Mouse (Mus musculus) intestine, postnatal 0 days (tissue): ENCODE data around the gene Tldc2. TPM values are rescaled to one million over a fixed set of nuclear protein-coding genes. Genes with fewer than 3 reads are reported as not detected.
A peak's percentile ranks its signal among the peaks of the same experiment; 100 is the strongest.

Experiments
- ATAC-seq: fragments of 200-750 bp; cut with Nextera tagmentation; 2 replicates; pipeline ENCODE4 v1.8.0; 2017; ENCODE audit warnings: mild to moderate bottlenecking, moderate TSS enrichment, moderate library complexity
- H3K27ac ChIP-seq: fragments of 300-500 bp; sonication (generic); 2 replicates; pipeline ENCODE4 v1.5.1; 2014; ENCODE audit warnings: mild to moderate bottlenecking, low read depth, low read length, moderate library complexity
- H3K27me3 ChIP-seq: fragments of 300-500 bp; sonication (generic); replicated peaks from 2 replicates; pipeline ENCODE4 v1.6.1; 2014; ENCODE audit warnings: low read length, mixed read lengths; ENCODE audit not compliant: control insufficient read depth, insufficient read depth
- H3K36me3 ChIP-seq: fragments of 300-500 bp; sonication (generic); 2 replicates; pipeline ENCODE4 v1.6.1; 2014; ENCODE audit warnings: mild to moderate bottlenecking, moderate library complexity; ENCODE audit not compliant: control insufficient read depth, insufficient read depth
- H3K4me1 ChIP-seq: fragments of 300-500 bp; sonication (generic); replicated peaks from 2 replicates; pipeline ENCODE4 v1.6.1; 2014; ENCODE audit warnings: antibody characterized with exemption, low read length, mixed read lengths; ENCODE audit not compliant: control insufficient read depth, insufficient read depth
- H3K4me2 ChIP-seq: fragments of 300-500 bp; sonication (generic); replicated peaks from 2 replicates; pipeline ENCODE4 v1.6.1; 2014; ENCODE audit warnings: low read depth, mild to moderate bottlenecking, moderate library complexity
- H3K4me3 ChIP-seq: fragments of 300-500 bp; sonication (generic); 2 replicates; pipeline ENCODE4 v1.5.1; 2014; ENCODE audit warnings: low read depth, low read length
- H3K9ac ChIP-seq: fragments of 300-500 bp; sonication (generic); 2 replicates; pipeline ENCODE4 v1.6.1; 2014; ENCODE audit warnings: mild to moderate bottlenecking, low read depth, low read length
- H3K9me3 ChIP-seq: fragments of 300-500 bp; sonication (generic); 2 replicates; pipeline ENCODE4 v1.6.1; 2016; ENCODE audit warnings: mixed run types; ENCODE audit not compliant: control insufficient read depth
- CTCF ChIP-seq: sonication (generic); IDR thresholded peaks from 2 replicates; pipeline ENCODE4 v1.5.1; 2016; ENCODE audit warnings: low read depth, mild to moderate bottlenecking, control low read depth, antibody characterized with exemption, moderate library complexity
- WGBS: fragments of 180-500 bp; shearing (Covaris S2); extraction: QIAGEN DNeasy Blood & Tissue Kit; methylation state at CpG from one replicate; pipeline ENCODE4 v1.1.7; 2014; 5-methylcytosine and 5-hydroxymethylcytosine counted together
- polyA plus RNA-seq: library from polyadenylated mRNA; unstranded; fragments of >200 nt; fragmentation: Nextera tagmentation; extraction: Ambion mirVana; gene quantifications from 2 replicates; pipeline ENCODE4 v1.2.1, GENCODE M21; 2015

Tldc2 gene
- polyA plus RNA-seq, 1 experiment from 2014 or later, result not detected

GRCm38 (mm10) chr2:157078059-157078792 is 8.6 kb upstream of the Tldc2 start:
- peak overlapping the region; percentile 55 for H3K4me3 ChIP-seq
- peak overlapping the region; percentile 78 for H3K27ac ChIP-seq
- peak overlapping the region; percentile 82 for H3K9ac ChIP-seq
- under 1% methylated on average over 78 of the region's 79 CpGs for WGBS
- no peak for TF ChIP-seq CTCF
- peak overlapping the region; percentile 91 for H3K4me2 ChIP-seq
- peaks cover 7% of the 10 kb centered on the region for H3K4me1 ChIP-seq
- peaks cover 19% of the 10 kb centered on the region for H3K27me3 ChIP-seq
- peak; percentile 28 for ATAC-seq
- H3K9me3 ChIP-seq, result no peaks in the 10 kb centered on the region
- H3K36me3 ChIP-seq, result 0 out of 2 replicates have a peak, but pooled peaks cover 8% of the 10 kb centered on the region

GRCm38 (mm10) chr2:157078793-157079700 is 7.8 kb upstream of the Tldc2 start, which contains the start of gene Soga1:
Gene Soga1 (minus strand): TSS chr2:157079254.
- H3K9me3 ChIP-seq, result no peaks in the 10 kb centered on the region
- peak; percentile 60 for TF ChIP-seq CTCF
- peak within 1 kb of the TSS; percentile 91 for H3K4me2 ChIP-seq
- under 1% methylated on average over 108 of the region's 136 CpGs for WGBS
- peak within 1 kb of the TSS; percentile 55 for H3K4me3 ChIP-seq
- H3K27ac ChIP-seq, result peak within 1 kb of the TSS; percentile 78
- 0 out of 2 replicates have a peak, but pooled peaks cover 3% of the 10 kb centered on the region for H3K36me3 ChIP-seq
- peak within 1 kb of the TSS; percentile 82 for H3K9ac ChIP-seq
- H3K27me3 ChIP-seq, result peaks cover 19% of the 10 kb centered on the region
- ATAC-seq, result peak; percentile 55
- H3K4me1 ChIP-seq, result peaks cover 5% of the 10 kb centered on the region

- WGBS, result 12% methylated on average over 16 of the region's 16 CpGs
- peak; percentile 6; the same call in 1 of the 2 replicates for ATAC-seq
- Histone ChIP-seq H3K4me3 (peak overlapping the region; percentile 55), H3K4me1 (no peaks in the 10 kb centered on the region), H3K4me2 (peak overlapping the region; percentile 91), H3K27me3 (peaks cover 19% of the 10 kb centered on the region), H3K27ac (peak overlapping the region; percentile 78; the same call in 1 of the 2 replicates), H3K9me3 (no peaks in the 10 kb centered on the region), H3K36me3 (no peaks in the 10 kb centered on the region), H3K9ac (peak overlapping the region; percentile 82; the same call in 1 of the 2 replicates)
- no peak for TF ChIP-seq CTCF
Measured at GRCm38 (mm10) chr2:157079701-157080180, 7.1 kb upstream of the Tldc2 start.

- Histone ChIP-seq H3K9me3 (no peaks in the 10 kb centered on the region), H3K27ac (no peak overlapping the region), H3K27me3 (peaks cover 19% of the 10 kb centered on the region), H3K4me1 (no peaks in the 10 kb centered on the region), H3K4me3 (no peak overlapping the region), H3K9ac (no peak overlapping the region), H3K4me2 (no peak overlapping the region), H3K36me3 (no peaks in the 10 kb centered on the region)
- ATAC-seq, result no peak
- no peak for TF ChIP-seq CTCF
- 98% methylated on average over 8 of the region's 8 CpGs for WGBS
Measured at GRCm38 (mm10) chr2:157081331-157081730, 5.5 kb upstream of the Tldc2 start.

- no peak for TF ChIP-seq CTCF
- no peak for ATAC-seq
- H3K9ac ChIP-seq, result no peak overlapping the region
Measured at GRCm38 (mm10) chr2:157081960-157082359, 4.9 kb upstream of the Tldc2 start.

More at GRCm38 (mm10) chr2:157081960-157082359, 4.9 kb upstream of the Tldc2 start:
- no peaks in the 10 kb centered on the region for H3K4me1 ChIP-seq
- no peaks in the 10 kb centered on the region for H3K36me3 ChIP-seq
- H3K4me2 ChIP-seq, result no peak overlapping the region
- H3K4me3 ChIP-seq, result no peak overlapping the region
- H3K9me3 ChIP-seq, result no peaks in the 10 kb centered on the region
- peaks cover 18% of the 10 kb centered on the region for H3K27me3 ChIP-seq
- no peak overlapping the region for H3K27ac ChIP-seq
- 46% methylated on average over 7 of the region's 7 CpGs for WGBS
